Mouse (Mus musculus): ENCODE data around the gene Cped1.

GRCm38 (mm10) chr6:22019637-22020036 is 33.9 kb downstream of the Cped1 start:
- TF ChIP-seq CTCF (IDR thresholded peaks at IDR 0.05; ENCODE audit: low read depth, low read length) (no peak), POLR2AphosphoS5 (IDR thresholded peaks at IDR 0.05; ENCODE audit: insufficient replicate concordance, low read depth, low read length) (no peak), GATA1 (IDR thresholded peaks at IDR 0.05; ENCODE audit: borderline replicate concordance, low read length) (no peak), TAL1 (conservative IDR thresholded peaks at IDR 0.05; ENCODE audit: low read depth, low read length) (no peak)
